23 mouse cellular contexts compared by ENCODE assay signal in genomic region chr19:12496241-12496640, GRCm38 (mm10). TPM values are rescaled to one million over a fixed set of nuclear protein-coding genes. Genes with fewer than 3 reads are reported as not detected.
A peak's percentile ranks its signal among the peaks of the same experiment; 100 is the strongest.
DNase-seq lines count a peak whose midpoint lies in the region; ATAC-seq lines count a peak whose summit lies in the region.
"Had no signal": no experiment of that assay in that cellular context is flagged by ENCODE, and none has a peak within 500 bp of the region (broad histone marks: within the 10 kb centered on the region; RNA-seq: fewer than 3 reads in every experiment).

No protein-coding gene starts in this region.

- H3K27ac ChIP-seq in hindbrain, embryonic 11.5 days (ENCODE audit: low read depth, low read length), result peak overlapping the region; percentile 94
- no peak overlapping the region for H3K27ac ChIP-seq in hindbrain, embryonic 16.5 days (ENCODE audit: low read depth, low read length)
- peak overlapping the region; percentile 80 for H3K27ac ChIP-seq in neural tube, embryonic 13.5 days (replicated peaks)
- H3K27ac ChIP-seq: embryonic facial prominence, embryonic 15.5 days; forebrain, embryonic 15.5 days; heart, embryonic 13.5 days; limb, embryonic 13.5 days; liver, embryonic 12.5 days; midbrain, embryonic 15.5 days; stomach, embryonic 15.5 days had no signal

- no peak overlapping the region for H3K4me2 ChIP-seq in hindbrain, embryonic 11.5 days (replicated peaks; ENCODE audit: low read depth, low read length)
- H3K4me2 ChIP-seq in hindbrain, embryonic 16.5 days (ENCODE audit: low read length), result no peak overlapping the region
- H3K4me2 ChIP-seq in neural tube, embryonic 13.5 days, result peak overlapping the region; percentile 77; the same call in 1 of the 2 replicates
- H3K4me2 ChIP-seq: embryonic facial prominence, embryonic 15.5 days; forebrain, embryonic 15.5 days; heart, embryonic 13.5 days; limb, embryonic 13.5 days; liver, embryonic 12.5 days; midbrain, embryonic 15.5 days; stomach, embryonic 15.5 days had no signal

- H3K9me3 ChIP-seq in hindbrain, embryonic 11.5 days (ENCODE audit: control insufficient read depth, low read length), result no peaks in the 10 kb centered on the region
- H3K9me3 ChIP-seq in hindbrain, embryonic 16.5 days (ENCODE audit: control insufficient read depth, low read length), result no peaks in the 10 kb centered on the region
- no peaks in the 10 kb centered on the region for H3K9me3 ChIP-seq in neural tube, embryonic 13.5 days
- H3K9me3 ChIP-seq: embryonic facial prominence, embryonic 15.5 days; forebrain, embryonic 15.5 days; heart, embryonic 13.5 days; limb, embryonic 13.5 days; liver, embryonic 12.5 days; midbrain, embryonic 15.5 days; stomach, embryonic 15.5 days had no signal

- DNase-seq in gastrocnemius, adult 18-20 months (ENCODE audit: low spot score), result peak; percentile 21
- no peak for DNase-seq in gastrocnemius, postnatal 14 days
- no peak for DNase-seq in hindbrain, embryonic 11.5 days (ENCODE audit: low spot score)
- peak; percentile 53 for DNase-seq in Muller cell, postnatal 12 days (ENCODE audit: inconsistent ontology term)
- DNase-seq in thymus, postnatal 36 days, result no peak
- DNase-seq: adrenal gland, postnatal 25 days; cerebellum, adult 8-10 months; kidney, adult 18-20 months; kidney, postnatal 4 days; lung, adult 18-20 months; lung, postnatal 14 days; right cerebral cortex, postnatal 4 days; thymus, postnatal 25 days had no signal

- intact Hi-C loops in gastrocnemius, postnatal 14 days (cut with DNase I; ENCODE audit: low total_unique reads), result no loop called here

- H3K4me1 ChIP-seq in hindbrain, embryonic 11.5 days (replicated peaks; ENCODE audit: control insufficient read depth, insufficient read depth, low read length), result peaks cover 25% of the 10 kb centered on the region
- peaks cover 23% of the 10 kb centered on the region for H3K4me1 ChIP-seq in hindbrain, embryonic 16.5 days (ENCODE audit: control insufficient read depth, insufficient read depth, low read depth, low read length)
- H3K4me1 ChIP-seq in neural tube, embryonic 13.5 days (replicated peaks), result peaks cover 94% of the 10 kb centered on the region

- peaks cover 8% of the 10 kb centered on the region; the same call in 1 of the 2 replicates for H3K36me3 ChIP-seq in hindbrain, embryonic 11.5 days (ENCODE audit: control insufficient read depth, insufficient read depth, low read length)
- peaks cover 9% of the 10 kb centered on the region for H3K36me3 ChIP-seq in hindbrain, embryonic 16.5 days (ENCODE audit: control insufficient read depth, insufficient read depth, low read length)
- peaks cover 13% of the 10 kb centered on the region for H3K36me3 ChIP-seq in neural tube, embryonic 13.5 days

- no peaks in the 10 kb centered on the region for H3K27me3 ChIP-seq in hindbrain, embryonic 11.5 days (ENCODE audit: control insufficient read depth, insufficient read depth, low read length)
- H3K27me3 ChIP-seq in hindbrain, embryonic 16.5 days (replicated peaks; ENCODE audit: control insufficient read depth, insufficient read depth, low read length), result no peaks in the 10 kb centered on the region
- no peaks in the 10 kb centered on the region for H3K27me3 ChIP-seq in neural tube, embryonic 13.5 days
- H3K27me3 ChIP-seq: embryonic facial prominence, embryonic 15.5 days; forebrain, embryonic 15.5 days; midbrain, embryonic 15.5 days; stomach, embryonic 15.5 days had no signal

- 57% methylated on average over 2 of the region's 2 CpGs for WGBS in hindbrain, embryonic 11.5 days
- 43% methylated on average over 2 of the region's 2 CpGs for WGBS in hindbrain, embryonic 16.5 days
- 53% methylated on average over 2 of the region's 2 CpGs for WGBS in neural tube, embryonic 13.5 days

- no peak overlapping the region for H3K4me3 ChIP-seq in hindbrain, embryonic 11.5 days (ENCODE audit: low read depth, low read length)
- no peak overlapping the region for H3K4me3 ChIP-seq in hindbrain, embryonic 16.5 days (ENCODE audit: low read length)
- H3K4me3 ChIP-seq in neural tube, embryonic 13.5 days, result no peak overlapping the region
- H3K4me3 ChIP-seq: embryonic facial prominence, embryonic 15.5 days; forebrain, embryonic 15.5 days; heart, embryonic 13.5 days; limb, embryonic 13.5 days; liver, embryonic 12.5 days; midbrain, embryonic 15.5 days; stomach, embryonic 15.5 days had no signal

- no peak overlapping the region for H3K9ac ChIP-seq in hindbrain, embryonic 11.5 days (ENCODE audit: low read depth, low read length)
- H3K9ac ChIP-seq in hindbrain, embryonic 16.5 days (ENCODE audit: low read depth, low read length), result no peak overlapping the region
- no peak overlapping the region for H3K9ac ChIP-seq in neural tube, embryonic 13.5 days
- H3K9ac ChIP-seq: embryonic facial prominence, embryonic 15.5 days; forebrain, embryonic 15.5 days; heart, embryonic 13.5 days; limb, embryonic 13.5 days; liver, embryonic 12.5 days; midbrain, embryonic 15.5 days; stomach, embryonic 15.5 days had no signal

- no peak for ATAC-seq in hindbrain, embryonic 11.5 days (ENCODE audit: low FRiP score)
- ATAC-seq in hindbrain, embryonic 16.5 days, result no peak
- ATAC-seq in neural tube, embryonic 13.5 days (ENCODE audit: low read depth), result no peak
- ATAC-seq: forebrain, embryonic 15.5 days; inflammation-experienced regulatory T-cells, adult 6 months; liver, embryonic 12.5 days; midbrain, embryonic 15.5 days had no signal

RNA-seq across cellular contexts. Expression of gene Dtx4, which starts 5.0 kb away (rescaled TPM):
- 1 to 10 TPM; 2.9 to 3.7 TPM for total RNA-seq in gastrocnemius, adult 18-20 months (2021)
- total RNA-seq in gastrocnemius, postnatal 14 days (2021), result 10 to 100 TPM; 10.1 to 14.1 TPM
- 55.4 and 66.1 TPM in 2 replicates for polyA plus RNA-seq in hindbrain, embryonic 11.5 days (2014; fragmentation: Nextera tagmentation; extraction: Ambion mirVana)
- polyA plus RNA-seq in hindbrain, embryonic 16.5 days (2015; fragmentation: Nextera tagmentation; extraction: Ambion mirVana), result 32.7 and 39.2 TPM in 2 replicates
- polyA plus RNA-seq in neural tube, embryonic 13.5 days (2015; fragmentation: Nextera tagmentation; extraction: Ambion mirVana), result 34.2 and 35.5 TPM in 2 replicates

RNA-seq across cellular contexts. Expression of gene Mpeg1, which starts 35.7 kb away (rescaled TPM):
- 1 to 10 TPM in 1 of 2 experiments, under 1 TPM in 1; 0.80 to 1.6 TPM for total RNA-seq in gastrocnemius, adult 18-20 months (2021)
- total RNA-seq in gastrocnemius, postnatal 14 days (2021), result 1 to 10 TPM; 1.5 to 1.6 TPM
- 0.60 and 1.0 TPM in 2 replicates for polyA plus RNA-seq in hindbrain, embryonic 11.5 days (2014; fragmentation: Nextera tagmentation; extraction: Ambion mirVana)
- 0.66 and 0.77 TPM in 2 replicates for polyA plus RNA-seq in hindbrain, embryonic 16.5 days (2015; fragmentation: Nextera tagmentation; extraction: Ambion mirVana)
- 0.54 and 0.89 TPM in 2 replicates for polyA plus RNA-seq in neural tube, embryonic 13.5 days (2015; fragmentation: Nextera tagmentation; extraction: Ambion mirVana)

RNA-seq across cellular contexts. Expression of gene Fam111a, which starts 49.3 kb away (rescaled TPM):
- 1 to 10 TPM; 1.3 to 2.7 TPM for total RNA-seq in gastrocnemius, adult 18-20 months (2021)
- total RNA-seq in gastrocnemius, postnatal 14 days (2021), result 1 to 10 TPM; 3.9 to 5.5 TPM
- 22.1 and 26.3 TPM in 2 replicates for polyA plus RNA-seq in hindbrain, embryonic 11.5 days (2014; fragmentation: Nextera tagmentation; extraction: Ambion mirVana)
- polyA plus RNA-seq in hindbrain, embryonic 16.5 days (2015; fragmentation: Nextera tagmentation; extraction: Ambion mirVana), result 6.2 and 6.9 TPM in 2 replicates
- polyA plus RNA-seq in neural tube, embryonic 13.5 days (2015; fragmentation: Nextera tagmentation; extraction: Ambion mirVana), result 7.9 and 8.0 TPM in 2 replicates

Comparison
In these comparisons a context has a peak if more than half of its experiments do, and no peak if none do; other contexts are left out.
1. DNase-seq: peak in gastrocnemius, adult 18-20 months (single experiment) and Muller cell, postnatal 12 days (single experiment); none in gastrocnemius, postnatal 14 days (single experiment), hindbrain, embryonic 11.5 days (single experiment) and thymus, postnatal 36 days (0 of 2).